Mouse (Mus musculus): Measurements from ENCODE around the gene Lrsam1. TPM values are rescaled to one million over a fixed set of nuclear protein-coding genes. Genes with fewer than 3 reads are reported as not detected.

Gene Lrsam1
- polyA plus RNA-seq, 1 experiment from 2014 or later: 15.3 TPM

DNA sequence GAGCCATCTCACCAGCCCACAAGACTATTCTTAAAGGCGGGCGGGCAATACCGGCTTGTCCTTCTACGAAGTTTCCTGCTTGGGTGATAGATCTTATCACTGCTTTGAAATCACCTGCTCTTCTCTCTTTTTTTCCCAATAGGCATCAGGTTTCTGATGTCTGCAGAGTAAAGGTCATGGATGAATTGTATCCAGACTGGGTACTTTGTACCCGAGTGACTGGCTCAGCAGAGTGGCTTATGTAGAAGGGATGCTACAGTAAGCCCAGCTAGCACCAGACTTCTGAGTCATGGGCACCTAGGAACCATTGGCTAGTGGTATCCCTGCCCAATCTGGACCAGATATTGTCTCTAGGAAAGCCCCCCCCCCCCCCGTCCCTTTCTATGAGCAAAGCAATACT is 22.2 kb upstream of the Lrsam1 start:
- no peak for ATAC-seq (ENCODE audit: insufficient number of reproducible peaks, low FRiP score, low TSS enrichment, low read depth)
- Histone ChIP-seq H3K9ac (no peak overlapping the region), H3K4me3 (replicated peaks) (no peak overlapping the region), H3K4me2 (replicated peaks) (no peak overlapping the region), H3K36me3 (no peaks in the 10 kb centered on the region), H3K4me1 (peaks cover 18% of the 10 kb centered on the region), H3K9me3 (replicated peaks) (no peaks in the 10 kb centered on the region), H3K27me3 (no peaks in the 10 kb centered on the region), H3K27ac (replicated peaks) (no peak overlapping the region)
- 49% methylated on average over 6 of the region's 6 CpGs for WGBS

GRCm38 (mm10) chr2:32982700-32983099 is 21.3 kb upstream of the Lrsam1 start:
- Histone ChIP-seq H3K27me3 (no peaks in the 10 kb centered on the region), H3K4me2 (replicated peaks) (peak overlapping the region; percentile 99), H3K36me3 (no peaks in the 10 kb centered on the region), H3K27ac (replicated peaks) (no peak overlapping the region), H3K4me3 (replicated peaks) (peak overlapping the region; percentile 86), H3K9me3 (replicated peaks) (no peaks in the 10 kb centered on the region), H3K4me1 (peaks cover 18% of the 10 kb centered on the region), H3K9ac (no peak overlapping the region)
- ATAC-seq (ENCODE audit: insufficient number of reproducible peaks, low FRiP score, low TSS enrichment, low read depth): no peak
- WGBS: 2% methylated on average over 4 of the region's 4 CpGs

GRCm38 (mm10) chr2:32981725-32982271 is 20.4 kb upstream of the Lrsam1 start, which contains the start of gene Slc2a8:
Slc2a8 (minus strand) TSS chr2:32982083.
- peak within 1 kb of the TSS; percentile 81 for H3K9ac ChIP-seq
- H3K27ac ChIP-seq (replicated peaks): peak within 1 kb of the TSS; percentile 73
- 0% methylated on average over 50 of the region's 50 CpGs for WGBS
- H3K36me3 ChIP-seq: no peaks in the 10 kb centered on the region
- peak; percentile 97 for ATAC-seq (ENCODE audit: insufficient number of reproducible peaks, low FRiP score, low TSS enrichment, low read depth)
- H3K27me3 ChIP-seq: no peaks in the 10 kb centered on the region
- H3K4me2 ChIP-seq (replicated peaks): peak within 1 kb of the TSS; percentile 99
- peak within 1 kb of the TSS; percentile 86 for H3K4me3 ChIP-seq (replicated peaks)
- H3K4me1 ChIP-seq: peaks cover 18% of the 10 kb centered on the region
- H3K9me3 ChIP-seq (replicated peaks): no peaks in the 10 kb centered on the region

DNA sequence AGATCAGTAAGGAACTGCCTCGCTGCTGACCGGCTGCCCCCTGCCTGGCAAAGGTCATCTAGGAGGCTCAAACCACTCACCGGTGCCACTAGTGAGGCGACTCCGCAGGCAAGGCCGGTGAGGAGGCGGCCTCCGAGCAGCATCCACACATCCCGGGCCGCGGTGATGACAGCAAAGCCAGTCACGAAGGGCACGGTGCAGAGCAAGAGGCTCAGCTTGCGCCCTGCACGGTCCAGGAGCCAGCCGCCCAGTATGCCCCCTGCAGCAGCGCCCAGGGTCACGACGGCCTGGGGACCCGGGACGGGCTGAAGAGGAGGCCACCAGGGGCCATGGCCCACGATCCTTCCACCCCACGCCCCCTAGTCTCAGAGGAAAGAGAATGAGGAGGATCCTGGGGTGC is 19.9 kb upstream of the Lrsam1 start:
- no peaks in the 10 kb centered on the region for H3K36me3 ChIP-seq
- peak overlapping the region; percentile 73; the same call in 1 of the 2 replicates for H3K27ac ChIP-seq (replicated peaks)
- H3K9me3 ChIP-seq (replicated peaks): no peaks in the 10 kb centered on the region
- peak overlapping the region; percentile 99 for H3K4me2 ChIP-seq (replicated peaks)
- WGBS: under 1% methylated on average over 23 of the region's 23 CpGs
- peak overlapping the region; percentile 81 for H3K9ac ChIP-seq
- H3K4me1 ChIP-seq: peaks cover 18% of the 10 kb centered on the region
- 0 out of 2 replicates have a peak, but pooled peaks have one; percentile 1 for ATAC-seq (ENCODE audit: insufficient number of reproducible peaks, low FRiP score, low TSS enrichment, low read depth)
- peak overlapping the region; percentile 86 for H3K4me3 ChIP-seq (replicated peaks)
- no peaks in the 10 kb centered on the region for H3K27me3 ChIP-seq

GRCm38 (mm10) chr2:32979675-32980074 is 18.3 kb upstream of the Lrsam1 start:
- H3K36me3 ChIP-seq: peaks cover 11% of the 10 kb centered on the region
- WGBS: 89% methylated on average over 7 of the region's 7 CpGs

GRCm38 (mm10) chr2:32978675-32979074 is 17.3 kb upstream of the Lrsam1 start:
- peaks cover 18% of the 10 kb centered on the region for H3K4me1 ChIP-seq
- peaks cover 20% of the 10 kb centered on the region for H3K36me3 ChIP-seq
- ATAC-seq (ENCODE audit: insufficient number of reproducible peaks, low FRiP score, low TSS enrichment, low read depth): no peak
- no peaks in the 10 kb centered on the region for H3K9me3 ChIP-seq (replicated peaks)
- no peaks in the 10 kb centered on the region for H3K27me3 ChIP-seq
- H3K27ac ChIP-seq (replicated peaks): no peak overlapping the region
- WGBS: 70% methylated on average over 3 of the region's 3 CpGs
- H3K4me3 ChIP-seq (replicated peaks): no peak overlapping the region
- H3K9ac ChIP-seq: no peak overlapping the region
- H3K4me2 ChIP-seq (replicated peaks): no peak overlapping the region

More at GRCm38 (mm10) chr2:32979675-32980074, 18.3 kb upstream of the Lrsam1 start:
- peaks cover 18% of the 10 kb centered on the region for H3K4me1 ChIP-seq
- H3K4me2 ChIP-seq (replicated peaks): no peak overlapping the region
- H3K27ac ChIP-seq (replicated peaks): no peak overlapping the region
- no peak for ATAC-seq (ENCODE audit: insufficient number of reproducible peaks, low FRiP score, low TSS enrichment, low read depth)
- H3K27me3 ChIP-seq: no peaks in the 10 kb centered on the region
- H3K9me3 ChIP-seq (replicated peaks): no peaks in the 10 kb centered on the region
- no peak overlapping the region for H3K9ac ChIP-seq
- H3K4me3 ChIP-seq (replicated peaks): no peak overlapping the region

GRCm38 (mm10) chr2:32977114-32977513 is 15.7 kb upstream of the Lrsam1 start:
- ATAC-seq (ENCODE audit: insufficient number of reproducible peaks, low FRiP score, low TSS enrichment, low read depth): no peak
- peaks cover 12% of the 10 kb centered on the region for H3K4me1 ChIP-seq
- 73% methylated on average over 5 of the region's 5 CpGs for WGBS

GRCm38 (mm10) chr2:32974216-32974615 is 12.8 kb upstream of the Lrsam1 start:
- peaks cover 27% of the 10 kb centered on the region for H3K36me3 ChIP-seq
- 85% methylated on average over 8 of the region's 8 CpGs for WGBS

More at GRCm38 (mm10) chr2:32977114-32977513, 15.7 kb upstream of the Lrsam1 start:
- H3K9ac ChIP-seq: no peak overlapping the region
- H3K36me3 ChIP-seq: peaks cover 27% of the 10 kb centered on the region
- no peaks in the 10 kb centered on the region for H3K9me3 ChIP-seq (replicated peaks)
- no peaks in the 10 kb centered on the region for H3K27me3 ChIP-seq
- H3K4me2 ChIP-seq (replicated peaks): no peak overlapping the region
- no peak overlapping the region for H3K4me3 ChIP-seq (replicated peaks)
- H3K27ac ChIP-seq (replicated peaks): no peak overlapping the region

DNA sequence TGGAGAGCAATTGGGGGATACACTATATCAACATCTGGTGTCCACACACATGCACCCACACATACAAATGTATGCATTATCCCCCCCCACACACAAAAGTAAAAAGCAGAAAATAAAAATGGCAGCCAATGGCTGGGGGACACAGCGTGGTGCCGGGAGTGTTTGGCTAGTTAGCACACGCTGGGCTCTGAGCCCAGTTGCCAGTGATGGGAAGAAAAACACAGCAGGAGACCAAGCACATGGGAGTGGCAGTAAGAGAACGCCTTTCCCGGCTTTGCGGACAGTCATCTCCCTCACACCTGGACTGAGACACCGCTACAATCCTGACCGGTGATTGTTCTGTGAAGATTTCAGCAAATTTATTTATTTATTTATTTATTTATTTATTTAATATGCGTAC is 9.8 kb upstream of the Lrsam1 start:
- no peak overlapping the region for H3K4me2 ChIP-seq (replicated peaks)
- peaks cover 9% of the 10 kb centered on the region for H3K4me1 ChIP-seq
- peaks cover 27% of the 10 kb centered on the region for H3K36me3 ChIP-seq
- ATAC-seq (ENCODE audit: insufficient number of reproducible peaks, low FRiP score, low TSS enrichment, low read depth): no peak
- H3K4me3 ChIP-seq (replicated peaks): no peak overlapping the region
- no peak overlapping the region for H3K27ac ChIP-seq (replicated peaks)
- H3K27me3 ChIP-seq: no peaks in the 10 kb centered on the region
- no peaks in the 10 kb centered on the region for H3K9me3 ChIP-seq (replicated peaks)
- H3K9ac ChIP-seq: no peak overlapping the region
- WGBS: 54% methylated on average over 9 of the region's 9 CpGs

More at GRCm38 (mm10) chr2:32974216-32974615, 12.8 kb upstream of the Lrsam1 start:
- H3K9me3 ChIP-seq (replicated peaks): no peaks in the 10 kb centered on the region
- no peak overlapping the region for H3K9ac ChIP-seq
- H3K4me3 ChIP-seq (replicated peaks): no peak overlapping the region
- no peak overlapping the region for H3K4me2 ChIP-seq (replicated peaks)
- ATAC-seq (ENCODE audit: insufficient number of reproducible peaks, low FRiP score, low TSS enrichment, low read depth): no peak
- H3K4me1 ChIP-seq: no peaks in the 10 kb centered on the region
- no peaks in the 10 kb centered on the region for H3K27me3 ChIP-seq
- H3K27ac ChIP-seq (replicated peaks): no peak overlapping the region

DNA sequence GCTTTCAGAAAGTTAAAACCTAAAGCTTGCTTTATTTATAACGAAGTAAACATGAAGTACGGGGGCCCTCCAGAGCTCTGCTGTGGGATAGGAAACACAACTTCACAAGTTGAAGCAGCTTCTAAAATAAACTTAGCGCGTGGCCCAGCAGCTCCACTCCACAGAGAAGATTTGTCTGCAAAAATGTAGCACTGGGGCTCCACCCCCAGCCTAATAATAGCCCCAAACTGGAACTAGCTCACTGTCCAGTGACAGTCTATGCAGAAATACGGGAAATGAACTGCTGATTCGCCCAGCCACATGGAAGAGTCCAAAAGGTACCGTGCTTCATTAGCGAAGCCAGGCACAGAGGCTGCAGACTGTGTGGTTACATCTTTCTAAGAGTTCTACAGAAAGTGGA is 7.9 kb upstream of the Lrsam1 start:
- Histone ChIP-seq H3K36me3 (peaks cover 21% of the 10 kb centered on the region), H3K4me1 (peaks cover 21% of the 10 kb centered on the region), H3K4me2 (replicated peaks) (no peak overlapping the region), H3K9me3 (replicated peaks) (no peaks in the 10 kb centered on the region), H3K4me3 (replicated peaks) (no peak overlapping the region), H3K27ac (replicated peaks) (no peak overlapping the region), H3K9ac (no peak overlapping the region), H3K27me3 (no peaks in the 10 kb centered on the region)
- no peak for ATAC-seq (ENCODE audit: insufficient number of reproducible peaks, low FRiP score, low TSS enrichment, low read depth)
- WGBS: 86% methylated on average over 8 of the region's 8 CpGs

- Histone ChIP-seq H3K9ac (no peak overlapping the region), H3K36me3 (peaks cover 22% of the 10 kb centered on the region), H3K4me3 (replicated peaks) (peak overlapping the region; percentile 64), H3K4me2 (replicated peaks) (peak overlapping the region; percentile 74), H3K9me3 (replicated peaks) (no peaks in the 10 kb centered on the region), H3K27me3 (no peaks in the 10 kb centered on the region), H3K4me1 (peaks cover 32% of the 10 kb centered on the region), H3K27ac (replicated peaks) (no peak overlapping the region)
- 83% methylated on average over 9 of the region's 9 CpGs for WGBS
- ATAC-seq (ENCODE audit: insufficient number of reproducible peaks, low FRiP score, low TSS enrichment, low read depth): no peak
Measured at GRCm38 (mm10) chr2:32968024-32968614, 6.7 kb upstream of the Lrsam1 start.
